Mouse (Mus musculus): ENCODE results near the gene Znhit3.

Znhit3 gene

GRCm38 (mm10) chr11:84916053-84916702 lies at the start of gene Znhit3:
Gene Znhit3 (minus strand): TSS chr11:84916366.
- TF ChIP-seq GATA4 (IDR thresholded peaks at IDR 0.05; ENCODE audit: insufficient replicate concordance, low read length): no peak

DNA sequence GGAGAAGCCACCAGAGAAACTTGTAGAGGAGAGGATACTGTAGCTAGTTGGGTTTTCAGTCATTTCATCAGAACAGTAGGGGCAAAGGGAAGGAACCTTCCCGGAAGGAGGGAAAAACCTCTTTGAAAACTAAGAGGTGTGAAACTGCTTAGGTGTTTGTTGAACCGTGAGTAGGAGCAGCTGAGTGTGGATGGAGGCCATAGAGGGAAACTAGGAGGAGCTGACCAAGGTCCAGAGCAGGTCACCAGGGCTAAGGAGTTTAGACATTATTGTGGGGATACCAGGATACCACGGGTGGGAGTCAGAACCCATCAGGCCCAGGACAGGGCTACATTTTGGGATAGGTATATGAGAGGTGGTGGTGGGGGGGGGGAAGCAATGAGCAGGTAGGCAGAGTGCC lies 47.4 kb upstream of the Znhit3 start:
- no peak for TF ChIP-seq GATA4 (IDR thresholded peaks at IDR 0.05; ENCODE audit: insufficient replicate concordance, low read length)

DNA sequence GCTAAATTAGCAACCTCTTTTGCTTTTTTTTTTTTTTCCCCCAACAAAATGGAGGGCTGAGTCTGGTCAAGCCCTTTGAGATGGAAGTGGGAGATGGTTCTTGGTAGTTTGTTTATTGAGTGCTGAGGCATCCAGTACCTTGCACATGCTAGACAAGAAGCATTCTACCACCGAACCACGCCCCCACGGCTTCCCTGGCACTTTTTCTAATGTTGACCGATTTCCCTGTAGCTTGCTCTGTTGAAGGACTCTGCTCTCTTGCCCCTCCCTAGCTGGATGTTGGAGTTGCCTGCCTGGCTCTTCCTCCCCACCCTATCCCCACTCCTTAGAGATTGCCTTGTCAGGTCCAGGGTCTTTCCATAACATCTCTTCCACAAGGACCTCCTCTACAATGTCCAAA lies 46.4 kb upstream of the Znhit3 start:
- TF ChIP-seq GATA4 (IDR thresholded peaks at IDR 0.05; ENCODE audit: insufficient replicate concordance, low read length): no peak

DNA sequence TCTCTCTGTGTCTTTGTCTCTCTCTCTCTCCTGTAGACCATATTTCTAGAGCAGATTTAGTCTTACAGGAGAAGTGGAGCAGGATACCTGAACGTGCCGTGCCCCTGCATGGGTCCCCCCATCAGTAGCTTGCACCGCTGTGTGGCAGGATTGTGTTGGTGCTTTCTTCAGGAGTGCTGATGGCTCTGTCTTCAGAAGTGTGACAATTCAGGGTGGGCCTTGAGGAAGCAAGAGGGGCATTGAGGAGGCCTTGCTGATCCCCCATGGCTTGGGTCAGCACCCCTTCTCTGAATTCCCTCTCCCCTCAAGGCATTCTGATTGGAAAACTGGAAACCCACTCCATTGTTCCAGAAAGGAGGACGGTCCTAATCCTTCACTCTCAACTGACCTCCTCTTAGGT lies 45.4 kb upstream of the Znhit3 start:
- no peak for TF ChIP-seq GATA4 (IDR thresholded peaks at IDR 0.05; ENCODE audit: insufficient replicate concordance, low read length)

DNA sequence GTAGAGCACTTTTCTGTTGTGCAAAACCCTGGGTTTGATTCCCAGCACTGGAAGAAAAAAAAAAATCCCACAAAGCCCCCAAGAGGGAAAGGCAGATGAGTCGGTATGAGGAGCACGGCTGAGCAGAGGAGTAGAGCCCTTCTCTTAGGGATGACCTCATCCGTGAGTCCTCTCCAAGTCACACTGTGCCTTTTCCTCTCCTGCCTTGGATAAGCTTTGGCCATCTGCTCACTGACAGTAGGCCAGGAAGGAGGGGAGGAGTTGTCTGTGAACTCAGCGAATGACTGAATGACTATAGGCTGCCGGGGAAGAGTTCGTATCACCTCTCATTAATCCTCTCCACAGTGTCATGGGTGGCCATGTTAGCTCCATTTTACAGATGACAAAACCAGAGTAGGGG lies 44.6 kb upstream of the Znhit3 start:
- no peak for TF ChIP-seq GATA4 (IDR thresholded peaks at IDR 0.05; ENCODE audit: insufficient replicate concordance, low read length)

GRCm38 (mm10) chr11:84960291-84960690 lies 44.1 kb upstream of the Znhit3 start:
- no peak for TF ChIP-seq GATA4 (IDR thresholded peaks at IDR 0.05; ENCODE audit: insufficient replicate concordance, low read length)

DNA sequence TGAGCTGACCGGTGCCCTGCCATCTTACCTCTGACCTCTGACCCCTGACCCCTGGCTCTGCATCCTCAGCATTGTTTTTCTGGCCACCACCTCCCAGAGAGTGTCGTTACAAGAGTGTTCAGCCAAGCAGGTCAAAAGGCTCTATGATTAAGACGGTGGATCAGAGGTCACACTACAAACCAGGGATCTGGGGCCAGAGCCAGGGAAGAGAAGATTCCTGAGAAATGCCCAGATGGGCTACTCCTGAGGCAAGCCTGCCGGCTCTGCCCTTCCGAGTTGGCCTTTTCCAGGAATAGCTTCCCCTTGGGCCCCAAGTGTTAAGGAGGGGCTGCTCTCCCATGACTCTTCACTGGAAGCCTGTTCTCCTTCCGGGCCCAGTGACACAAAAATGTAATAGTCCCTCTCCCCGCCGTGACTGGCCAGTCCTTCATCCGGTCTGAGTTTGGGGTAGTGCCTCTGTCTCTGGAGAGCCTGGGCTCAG lies 43.6 kb upstream of the Znhit3 start:
- TF ChIP-seq GATA4 (IDR thresholded peaks at IDR 0.05; ENCODE audit: insufficient replicate concordance, low read length): no peak

- no peak for TF ChIP-seq GATA4 (IDR thresholded peaks at IDR 0.05; ENCODE audit: insufficient replicate concordance, low read length)
Measured at GRCm38 (mm10) chr11:84959181-84959580, 43.0 kb upstream of the Znhit3 start.

DNA sequence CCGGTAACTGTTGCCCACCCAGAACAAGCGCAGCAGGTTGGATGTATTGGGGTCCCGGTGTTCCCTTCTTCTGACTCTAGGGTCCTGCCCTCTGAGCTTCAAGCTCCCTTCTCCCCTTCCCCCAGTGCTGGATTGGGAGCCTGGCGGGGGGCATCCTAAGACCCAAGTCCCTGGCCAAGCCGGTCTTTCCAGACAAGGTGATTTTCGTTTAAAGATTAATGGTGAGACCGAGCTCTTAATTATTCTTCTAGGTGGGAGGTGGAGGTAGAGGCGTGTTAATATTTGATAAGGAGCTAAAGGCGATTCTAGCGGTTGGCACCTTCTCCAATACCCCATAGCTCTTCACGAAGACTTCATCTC lies 42.1 kb upstream of the Znhit3 start:
- no peak for TF ChIP-seq GATA4 (IDR thresholded peaks at IDR 0.05; ENCODE audit: insufficient replicate concordance, low read length)

- TF ChIP-seq GATA4 (IDR thresholded peaks at IDR 0.05; ENCODE audit: insufficient replicate concordance, low read length): no peak
Measured at GRCm38 (mm10) chr11:84957591-84958270, 41.6 kb upstream of the Znhit3 start, which contains the start of gene Car4. Gene Car4 (plus strand): TSS chr11:84957786.

- no peak for TF ChIP-seq GATA4 (IDR thresholded peaks at IDR 0.05; ENCODE audit: insufficient replicate concordance, low read length)
Measured at GRCm38 (mm10) chr11:84957171-84957570, 41.0 kb upstream of the Znhit3 start.

DNA sequence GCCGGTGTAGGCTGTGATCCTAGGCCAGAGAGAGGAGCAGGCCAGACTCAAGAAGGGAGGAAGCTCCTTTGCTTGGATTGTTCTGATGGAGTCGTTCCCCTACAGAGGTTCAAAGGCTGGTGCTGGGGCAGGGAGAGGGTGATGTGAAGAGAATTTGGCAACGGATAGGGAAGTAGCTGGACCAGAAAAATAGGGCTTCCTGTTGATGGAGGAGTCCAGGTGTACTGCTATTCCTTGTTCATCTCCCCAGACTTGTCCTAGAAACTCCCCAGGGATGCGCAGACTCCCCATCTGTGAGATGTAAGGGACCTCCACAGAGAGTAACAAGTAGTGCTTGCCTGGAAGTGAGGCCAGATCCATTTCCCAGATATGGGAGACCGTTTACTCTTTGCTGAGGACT lies 40.2 kb upstream of the Znhit3 start:
- TF ChIP-seq GATA4 (IDR thresholded peaks at IDR 0.05; ENCODE audit: insufficient replicate concordance, low read length): no peak

- TF ChIP-seq GATA4 (IDR thresholded peaks at IDR 0.05; ENCODE audit: insufficient replicate concordance, low read length): no peak
Measured at GRCm38 (mm10) chr11:84952611-84953010, 36.4 kb upstream of the Znhit3 start.

GRCm38 (mm10) chr11:84948526-84948925 lies 32.4 kb upstream of the Znhit3 start:
- TF ChIP-seq GATA4 (IDR thresholded peaks at IDR 0.05; ENCODE audit: insufficient replicate concordance, low read length): no peak

DNA sequence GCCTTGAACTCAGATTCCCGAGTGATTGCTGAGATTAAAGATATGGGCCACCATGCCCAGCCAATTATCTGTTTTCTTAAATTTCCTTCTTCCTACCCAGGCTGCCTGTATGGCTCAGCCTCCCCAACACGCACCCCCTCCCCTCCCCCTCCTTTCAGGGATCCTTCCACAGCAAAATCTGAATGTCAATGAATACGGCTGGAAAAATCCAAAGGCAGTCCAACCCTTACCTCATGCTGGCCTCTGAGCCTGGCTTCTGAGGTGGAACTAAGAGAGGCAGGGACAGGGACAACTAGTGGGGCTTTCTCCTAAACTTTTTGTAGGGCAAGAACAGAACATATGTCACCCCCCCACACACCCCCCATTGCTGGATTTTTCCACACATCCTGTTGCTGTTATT lies 31.9 kb upstream of the Znhit3 start:
- no peak for TF ChIP-seq GATA4 (IDR thresholded peaks at IDR 0.05; ENCODE audit: insufficient replicate concordance, low read length)

GRCm38 (mm10) chr11:84947206-84947605 lies 31.0 kb upstream of the Znhit3 start:
- no peak for TF ChIP-seq GATA4 (IDR thresholded peaks at IDR 0.05; ENCODE audit: insufficient replicate concordance, low read length)

DNA sequence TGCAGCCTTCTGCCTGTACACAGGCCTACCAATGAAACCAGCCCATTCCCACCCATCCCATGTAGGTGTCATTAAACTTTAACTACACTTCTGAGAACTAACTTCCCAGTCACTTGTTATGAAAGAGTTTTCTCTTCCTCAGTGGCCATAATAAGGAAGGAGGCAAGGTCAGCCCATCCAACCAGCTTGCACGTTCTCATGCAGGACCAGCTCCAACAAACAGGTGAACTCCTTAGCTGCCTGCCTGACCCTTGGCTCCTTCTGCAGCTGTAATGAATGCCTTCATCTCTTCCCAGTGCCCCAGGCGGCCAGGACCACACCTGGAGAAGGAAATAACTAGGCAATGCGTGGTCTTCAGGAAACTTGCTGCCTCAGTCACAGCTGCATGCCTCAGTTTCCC lies 29.7 kb upstream of the Znhit3 start:
- no peak for TF ChIP-seq GATA4 (IDR thresholded peaks at IDR 0.05; ENCODE audit: insufficient replicate concordance, low read length)

All from liver, adult (tissue).